Mouse (Mus musculus) embryonic facial prominence, embryonic 12.5 days (tissue): ENCODE results near the gene Apol11b. TPM values are rescaled to one million over a fixed set of nuclear protein-coding genes. Genes with fewer than 3 reads are reported as not detected.

ENCODE experiments used
- ATAC-seq: fragments of 200-750 bp; cut with Nextera tagmentation; 2 replicates; pipeline ENCODE4 v1.8.0; 2017; ENCODE audit not compliant: insufficient number of reproducible peaks, insufficient read depth, low FRiP score, low TSS enrichment
- H3K27ac ChIP-seq: fragments of 300-500 bp; sonication (generic); 2 replicates; pipeline ENCODE4 v1.5.1; 2016; ENCODE audit warnings: mild to moderate bottlenecking
- H3K27me3 ChIP-seq: fragments of 300-500 bp; sonication (generic); 2 replicates; pipeline ENCODE4 v1.6.1; 2016; ENCODE audit warnings: mild to moderate bottlenecking, moderate library complexity
- H3K36me3 ChIP-seq: fragments of 300-500 bp; sonication (generic); 2 replicates; pipeline ENCODE4 v1.6.1; 2016; ENCODE audit warnings: mild to moderate bottlenecking
- H3K4me1 ChIP-seq: fragments of 300-500 bp; sonication (generic); 2 replicates; pipeline ENCODE4 v1.6.1; 2016
- H3K4me2 ChIP-seq: fragments of 300-500 bp; sonication (generic); replicated peaks from 2 replicates; pipeline ENCODE4 v1.6.1; 2016; ENCODE audit warnings: mild to moderate bottlenecking, moderate library complexity
- H3K4me3 ChIP-seq: fragments of 300-500 bp; sonication (generic); 2 replicates; pipeline ENCODE4 v1.5.1; 2016; ENCODE audit warnings: mild to moderate bottlenecking
- H3K9ac ChIP-seq: fragments of 300-500 bp; sonication (generic); 2 replicates; pipeline ENCODE4 v1.6.1; 2016; ENCODE audit warnings: mild to moderate bottlenecking, moderate library complexity
- H3K9me3 ChIP-seq: fragments of 300-500 bp; sonication (generic); 2 replicates; pipeline ENCODE4 v1.6.1; 2016; ENCODE audit warnings: mild to moderate bottlenecking, moderate library complexity
- WGBS: fragments of 180-500 bp; shearing (Covaris S2); methylation state at CpG from one replicate; pipeline ENCODE4 v1.1.7; 2016; 5-methylcytosine and 5-hydroxymethylcytosine counted together
- polyA plus RNA-seq: library from polyadenylated mRNA; unstranded; fragments of >200 nt; fragmentation: Nextera tagmentation; extraction: Ambion mirVana; gene quantifications from 2 replicates; pipeline ENCODE4 v1.2.1, GENCODE M21; 2016

Apol11b gene
- polyA plus RNA-seq, 1 experiment from 2014 or later, result not detected

- no peak within 1 kb of the TSS for H3K4me2 ChIP-seq
- H3K36me3 ChIP-seq, result no peaks in the 10 kb centered on the region
- no peaks in the 10 kb centered on the region for H3K9me3 ChIP-seq
- H3K4me3 ChIP-seq, result no peak within 1 kb of the TSS
- no peak for ATAC-seq
- 78% methylated on average over 1 of the region's 1 CpGs for whole genome bisulfite sequencing
- no peak within 1 kb of the TSS for H3K27ac ChIP-seq
- H3K4me1 ChIP-seq, result no peaks in the 10 kb centered on the region
- no peak within 1 kb of the TSS for H3K9ac ChIP-seq
- H3K27me3 ChIP-seq, result no peaks in the 10 kb centered on the region
These were observed 44.1 kb downstream of the Apol11b start, which contains the start of gene Gm36245 for GRCm38 (mm10) chr15:77598958-77599357. Gene Gm36245, plus strand, starts transcription at chr15:77599258.

- H3K36me3 ChIP-seq, result no peaks in the 10 kb centered on the region
- WGBS, result 68% methylated on average over 3 of the region's 3 CpGs
- no peak overlapping the region for H3K9ac ChIP-seq
- H3K4me3 ChIP-seq, result no peak overlapping the region
- no peak overlapping the region for H3K4me2 ChIP-seq
- H3K4me1 ChIP-seq, result no peaks in the 10 kb centered on the region
- no peak for ATAC-seq
- no peak overlapping the region for H3K27ac ChIP-seq
- no peaks in the 10 kb centered on the region for H3K9me3 ChIP-seq
- H3K27me3 ChIP-seq, result no peaks in the 10 kb centered on the region
These were observed 44.7 kb downstream of the Apol11b start for GRCm38 (mm10) chr15:77598429-77598828.

- Histone ChIP-seq H3K9me3 (no peaks in the 10 kb centered on the region), H3K4me3 (no peak within 1 kb of the TSS), H3K4me2 (no peak within 1 kb of the TSS), H3K36me3 (no peaks in the 10 kb centered on the region), H3K27ac (no peak within 1 kb of the TSS), H3K9ac (no peak within 1 kb of the TSS), H3K27me3 (no peaks in the 10 kb centered on the region), H3K4me1 (no peaks in the 10 kb centered on the region)
- WGBS, result 66% methylated on average over 5 of the region's 5 CpGs
- ATAC-seq, result no peak
These were observed 47.1 kb downstream of the Apol11b start, which contains the start of gene Apol10b for GRCm38 (mm10) chr15:77595961-77596360. Gene Apol10b, minus strand, starts transcription at chr15:77596125.

- H3K9ac ChIP-seq, result no peak overlapping the region
- no peak overlapping the region for H3K4me2 ChIP-seq
- no peak overlapping the region for H3K27ac ChIP-seq
- WGBS, result 83% methylated on average over 1 of the region's 1 CpGs
- no peak for ATAC-seq
- H3K27me3 ChIP-seq, result no peaks in the 10 kb centered on the region
- no peaks in the 10 kb centered on the region for H3K36me3 ChIP-seq
- no peaks in the 10 kb centered on the region for H3K9me3 ChIP-seq
- no peaks in the 10 kb centered on the region for H3K4me1 ChIP-seq
- H3K4me3 ChIP-seq, result no peak overlapping the region
These were observed 49.5 kb downstream of the Apol11b start for GRCm38 (mm10) chr15:77593557-77593956.

- no peak for ATAC-seq
- WGBS, result 71% methylated on average over 2 of the region's 2 CpGs
- no peak overlapping the region for H3K4me2 ChIP-seq
These were observed 52.2 kb downstream of the Apol11b start for GRCm38 (mm10) chr15:77590881-77591280.

GRCm38 (mm10) chr15:77588981-77589380 is 54.1 kb downstream of the Apol11b start:
- Histone ChIP-seq H3K4me2 (no peak overlapping the region), H3K4me1 (no peaks in the 10 kb centered on the region), H3K9me3 (peaks cover under 1% of the 10 kb centered on the region), H3K27me3 (no peaks in the 10 kb centered on the region), H3K4me3 (no peak overlapping the region), H3K27ac (no peak overlapping the region), H3K36me3 (no peaks in the 10 kb centered on the region), H3K9ac (no peak overlapping the region)
- no peak for ATAC-seq

More at GRCm38 (mm10) chr15:77590881-77591280, 52.2 kb downstream of the Apol11b start:
- no peak overlapping the region for H3K27ac ChIP-seq
- no peaks in the 10 kb centered on the region for H3K4me1 ChIP-seq
- no peak overlapping the region for H3K9ac ChIP-seq
- H3K27me3 ChIP-seq, result no peaks in the 10 kb centered on the region
- no peaks in the 10 kb centered on the region for H3K9me3 ChIP-seq
- H3K36me3 ChIP-seq, result no peaks in the 10 kb centered on the region
- H3K4me3 ChIP-seq, result no peak overlapping the region

GRCm38 (mm10) chr15:77587026-77587425 is 56.1 kb downstream of the Apol11b start:
- Histone ChIP-seq H3K4me3 (no peak overlapping the region), H3K36me3 (no peaks in the 10 kb centered on the region), H3K9me3 (peaks cover 9% of the 10 kb centered on the region), H3K4me2 (no peak overlapping the region), H3K4me1 (no peaks in the 10 kb centered on the region), H3K27ac (no peak overlapping the region), H3K9ac (no peak overlapping the region), H3K27me3 (no peaks in the 10 kb centered on the region)
- no peak for ATAC-seq

Other genes with a start within 250 kb of the Apol11b start
- gene Apol7a, start 244.2 kb downstream of the Apol11b start, polyA plus RNA-seq, result not detected in 2 replicates
- not detected in 2 replicates for gene Apol9a, start 232.2 kb downstream of the Apol11b start, polyA plus RNA-seq
- not detected in 2 replicates for gene Apol7b, start 195.8 kb downstream of the Apol11b start, polyA plus RNA-seq
- not detected in 2 replicates for gene Apol10a, start 166.2 kb downstream of the Apol11b start, polyA plus RNA-seq
- gene Apol11a, start 135.0 kb downstream of the Apol11b start, polyA plus RNA-seq, result not detected in 2 replicates
- not detected in 2 replicates for gene Apol7c, start 110.0 kb downstream of the Apol11b start, polyA plus RNA-seq
- gene 1700025B11Rik, start 81.4 kb downstream of the Apol11b start, polyA plus RNA-seq, result not detected in 2 replicates
- 0.12 TPM in 1 of 2 replicates, not detected in the other for gene Apol10b, start 47.2 kb downstream of the Apol11b start, polyA plus RNA-seq
- gene Gm36245, start 44.0 kb downstream of the Apol11b start, polyA plus RNA-seq, result not detected in 2 replicates
- gene Apol7e, start 55.6 kb upstream of the Apol11b start, polyA plus RNA-seq, result not detected in 2 replicates
- gene Apol9b, start 85.8 kb upstream of the Apol11b start, polyA plus RNA-seq, result not detected in 2 replicates
- 0.24 and 0.83 TPM in 2 replicates for gene Apol8, start 113.7 kb upstream of the Apol11b start, polyA plus RNA-seq
- 37.3 and 37.9 TPM in 2 replicates for gene Myh9, start 198.9 kb upstream of the Apol11b start, polyA plus RNA-seq